Mouse (Mus musculus) granulocyte monocyte progenitor cell, adult 5-6 weeks (primary cell): ENCODE data around the gene Pdzd2. TPM values are rescaled to one million over a fixed set of nuclear protein-coding genes. Genes with fewer than 3 reads are reported as not detected.
A peak's percentile ranks its signal among the peaks of the same experiment; 100 is the strongest.

Experiments used
- ATAC-seq: replicated peaks from 2 replicates; pipeline ENCODE4 v1.8.0; 2016; ENCODE audit warnings: mild to moderate bottlenecking, moderate TSS enrichment, inconsistent platforms; ENCODE audit not compliant: poor library complexity, severe bottlenecking
- total RNA-seq, 2 experiments: library from RNA; stranded (forward) in 1 of 2; stranded (reverse) in 1 of 2; fragments of 200-712, 200-1000 nt in 1 of 2; fragments of >200 nt in 1 of 2; fragmentation: Nextera tagmentation in 1 of 2; gene quantifications; 2 replicates each; pipeline ENCODE4 v1.2.3; 2014 to 2017

The Pdzd2 gene
- total RNA-seq, 2 experiments from 2014 or later = 0.13 to 0.15 TPM

- ATAC-seq = no peak
These were observed 4.5 kb downstream of the Pdzd2 start for GRCm38 (mm10) chr15:12735208-12735607.

DNA sequence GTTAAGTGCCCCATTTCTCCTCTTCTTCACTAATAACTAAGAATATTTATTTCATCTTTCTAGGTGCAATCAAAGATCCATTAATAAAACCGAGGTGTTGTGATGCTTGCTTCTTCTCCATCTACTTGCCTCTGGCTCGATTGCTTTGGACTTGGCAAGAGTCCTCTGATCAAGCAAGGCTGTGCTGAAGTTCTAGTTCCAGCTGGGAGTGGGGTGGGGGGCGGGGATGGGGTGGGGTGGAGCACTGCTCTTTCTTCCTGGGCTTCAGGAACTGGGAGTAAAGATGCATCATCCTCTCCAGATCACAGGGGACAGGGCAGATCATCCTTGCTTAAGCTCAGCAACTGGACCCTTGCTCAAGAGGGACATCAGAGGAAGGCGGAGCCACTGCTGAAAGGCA is 5.5 kb downstream of the Pdzd2 start:
- no peak for ATAC-seq

- ATAC-seq = no peak
These were observed 7.1 kb downstream of the Pdzd2 start for GRCm38 (mm10) chr15:12732613-12733012.

DNA sequence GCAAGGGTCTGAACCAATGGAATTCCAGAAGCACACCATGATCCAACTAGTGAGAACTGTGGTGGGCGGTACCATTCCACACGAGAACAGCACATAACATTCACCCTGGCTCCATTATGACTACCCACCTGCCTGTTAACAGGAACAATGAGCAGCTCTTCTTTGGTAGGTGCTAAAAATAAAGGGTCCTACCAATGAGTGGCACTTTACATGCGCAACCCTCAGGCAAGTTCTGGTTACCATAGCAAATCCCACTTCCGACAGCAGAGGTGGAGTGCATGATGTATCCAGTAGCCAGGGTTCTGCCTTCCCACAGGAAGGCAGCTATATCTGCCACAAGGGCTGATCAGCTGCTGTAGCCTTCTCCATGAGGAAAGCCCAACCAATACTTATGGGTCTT is 11.3 kb downstream of the Pdzd2 start:
- ATAC-seq = no peak

DNA sequence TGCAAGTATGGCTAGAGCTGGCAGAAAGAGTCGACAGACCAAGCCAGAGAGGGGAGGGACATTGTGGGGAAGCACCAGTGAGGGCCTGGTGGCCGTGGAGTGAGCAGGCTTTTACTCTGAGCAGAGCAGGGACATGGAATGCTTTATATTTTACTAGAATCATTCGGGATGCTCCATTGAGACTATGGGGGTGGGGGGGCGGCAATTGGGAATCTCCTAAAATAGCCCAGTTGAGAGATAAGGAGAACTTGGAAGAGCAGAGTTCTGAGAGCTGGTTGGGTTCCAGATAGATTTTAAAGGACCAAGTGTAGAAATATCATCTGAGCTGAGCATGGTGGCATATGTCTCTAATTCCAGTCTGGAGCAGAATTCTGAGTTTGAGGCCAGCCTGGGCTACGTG is 14.5 kb downstream of the Pdzd2 start:
- no peak for ATAC-seq

GRCm38 (mm10) chr15:12721684-12722500 is 17.8 kb downstream of the Pdzd2 start:
- no peak for ATAC-seq

DNA sequence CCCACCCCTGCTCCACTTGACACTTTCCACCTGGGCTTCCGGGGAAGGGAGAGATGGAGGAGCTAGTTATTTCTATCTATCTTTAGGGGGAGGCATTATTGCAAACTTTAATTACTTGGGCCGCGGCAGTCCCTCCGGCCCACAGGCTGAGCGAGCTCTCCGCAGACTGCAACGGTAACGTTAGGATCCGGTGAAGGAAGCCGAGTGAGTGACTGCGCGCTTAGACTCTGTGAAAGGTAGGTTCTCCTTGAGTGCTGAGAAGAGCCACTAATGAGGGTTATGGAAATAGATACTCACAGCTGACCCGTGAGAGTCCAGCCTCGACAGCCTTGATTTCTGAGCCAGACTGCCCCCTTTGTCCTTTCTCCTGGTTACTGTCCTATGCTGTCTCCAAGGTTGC is 20.9 kb downstream of the Pdzd2 start:
- ATAC-seq = no peak

GRCm38 (mm10) chr15:12717410-12717809 is 22.3 kb downstream of the Pdzd2 start:
- no peak for ATAC-seq

DNA sequence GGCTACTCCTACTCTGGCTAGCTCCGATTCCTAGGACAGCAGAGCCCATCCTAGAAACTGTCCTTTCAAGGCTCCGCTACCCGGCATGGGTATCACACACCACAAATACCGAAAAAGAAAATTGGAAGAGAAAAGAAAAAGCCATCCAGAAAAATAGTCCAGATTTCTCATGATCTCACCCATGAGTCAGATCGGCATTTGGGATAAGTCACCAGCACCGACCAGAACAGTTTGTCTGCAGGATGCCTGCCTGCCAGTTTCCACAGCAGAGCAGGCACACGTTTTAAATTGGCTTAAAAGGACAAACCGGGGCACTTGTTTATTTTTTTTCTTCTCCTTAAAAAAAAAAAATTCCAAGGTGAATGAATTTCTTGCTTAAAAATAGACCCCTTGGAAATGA is 22.8 kb downstream of the Pdzd2 start:
- ATAC-seq = no peak

- ATAC-seq = no peak
These were observed 25.4 kb downstream of the Pdzd2 start for GRCm38 (mm10) chr15:12714322-12714721.

GRCm38 (mm10) chr15:12713216-12713615 is 26.5 kb downstream of the Pdzd2 start:
- ATAC-seq = no peak

DNA sequence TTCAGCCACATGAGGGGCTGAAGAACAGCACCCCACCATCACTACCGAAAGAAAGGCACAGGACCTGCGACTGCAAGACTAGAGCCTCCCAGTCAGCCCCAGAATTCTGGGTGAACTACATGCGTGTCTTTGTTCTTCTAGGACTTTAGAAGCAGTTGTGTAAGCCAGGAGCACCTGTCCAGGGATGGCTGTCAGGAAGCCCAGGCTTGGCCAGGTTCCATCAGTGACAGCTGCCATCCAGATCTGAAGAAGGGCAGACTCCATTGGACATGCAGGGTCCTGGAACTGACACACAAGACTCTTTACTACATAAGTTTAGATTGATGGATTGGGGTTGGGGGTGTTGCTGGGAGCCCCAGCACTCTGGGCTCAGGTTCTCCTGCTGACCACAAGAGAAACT is 29.7 kb downstream of the Pdzd2 start:
- no peak for ATAC-seq

DNA sequence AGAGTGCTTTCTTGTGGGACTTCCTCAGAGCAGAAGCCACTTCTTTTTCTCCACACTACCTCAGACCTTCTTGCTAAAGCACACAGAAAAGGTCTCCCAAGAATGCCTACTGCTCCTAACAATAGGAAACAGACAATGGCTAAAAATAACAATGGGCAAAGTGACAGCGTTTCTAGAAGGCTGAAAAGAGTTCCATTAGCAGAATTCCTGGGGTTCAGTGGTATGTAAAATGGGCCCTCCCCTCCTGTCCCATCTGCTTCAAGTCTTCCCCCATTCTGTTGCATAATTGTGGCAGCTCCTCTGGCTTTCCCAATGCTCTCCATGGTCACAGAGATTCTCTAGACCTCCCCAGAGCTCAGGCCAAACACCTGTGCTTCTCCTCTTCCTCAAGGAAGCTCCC is 31.4 kb downstream of the Pdzd2 start:
- no peak for ATAC-seq

DNA sequence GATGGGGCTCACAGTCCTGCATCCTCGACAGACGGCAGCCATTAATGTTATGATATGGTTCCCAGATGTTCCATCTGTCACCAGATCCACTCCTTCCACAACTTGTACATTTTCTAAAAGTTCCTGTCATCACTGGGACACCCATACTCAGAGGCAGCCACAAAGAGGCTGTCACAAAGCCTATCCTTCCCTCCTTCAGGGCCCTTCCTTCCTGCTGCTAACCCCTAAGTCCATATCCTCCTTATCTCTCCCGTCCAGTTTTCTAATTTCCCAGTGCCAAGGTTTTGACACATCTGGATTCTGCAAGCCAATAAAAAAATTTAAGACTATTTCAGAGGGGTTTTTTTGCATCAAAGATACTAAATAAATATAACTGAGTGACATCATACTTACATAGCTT is 32.8 kb downstream of the Pdzd2 start:
- ATAC-seq = no peak

- no peak for ATAC-seq
These were observed 39.4 kb downstream of the Pdzd2 start for GRCm38 (mm10) chr15:12700367-12700766.

GRCm38 (mm10) chr15:12697741-12698140 is 42.0 kb downstream of the Pdzd2 start:
- ATAC-seq = no peak

GRCm38 (mm10) chr15:12696889-12697288 is 42.8 kb downstream of the Pdzd2 start:
- ATAC-seq = no peak

DNA sequence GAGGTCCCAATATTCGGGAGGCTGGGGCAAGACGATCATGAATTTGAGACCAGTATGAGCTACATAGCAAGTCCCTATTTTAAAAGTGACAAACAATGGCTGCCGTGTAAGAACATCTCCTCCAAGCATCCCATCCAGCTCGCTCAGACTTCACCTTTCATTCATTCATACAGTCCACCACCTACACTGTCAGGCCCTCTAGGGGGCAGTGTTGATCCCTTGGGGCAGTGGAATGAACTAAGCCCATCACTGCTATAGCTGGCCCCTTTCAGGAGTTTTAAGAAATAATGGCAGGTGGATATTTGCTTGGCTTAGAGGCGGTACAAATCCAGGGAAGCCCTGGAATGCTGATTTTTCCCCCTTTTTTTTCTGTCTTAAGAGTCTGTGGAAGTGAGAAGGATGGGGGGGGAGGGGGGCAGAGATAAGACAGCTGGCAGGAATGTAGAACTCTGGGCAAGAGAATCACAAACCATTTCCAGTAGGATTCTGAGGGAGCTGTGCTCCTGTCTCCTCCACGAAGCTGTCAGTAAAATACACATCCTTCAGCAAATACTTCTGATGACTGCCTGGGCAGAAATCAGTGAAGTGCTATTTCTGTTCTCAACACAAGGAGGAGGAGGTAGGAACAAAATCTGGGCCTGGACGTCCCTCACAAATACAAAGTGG is 49.9 kb downstream of the Pdzd2 start:
- ATAC-seq = no peak

DNA sequence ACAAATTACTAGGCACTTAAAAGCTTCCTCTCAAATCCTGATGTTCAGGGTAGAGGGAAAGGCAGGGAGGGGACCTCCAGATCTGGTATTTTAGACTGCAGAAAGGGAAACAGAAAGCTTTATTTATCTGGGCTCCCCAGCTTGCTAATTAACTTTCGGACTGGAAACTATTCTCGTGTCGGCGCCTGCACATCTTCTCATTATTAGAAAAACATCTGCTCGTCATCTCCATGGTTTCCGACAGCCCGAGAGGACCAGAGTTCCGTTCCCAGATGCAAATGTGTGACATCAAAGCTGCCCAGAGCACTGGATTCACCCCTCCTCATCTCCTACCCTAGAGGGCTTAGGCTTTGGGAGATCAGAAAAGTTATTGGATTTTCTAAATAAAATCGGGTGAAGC is 57.2 kb downstream of the Pdzd2 start:
- no peak for ATAC-seq

DNA sequence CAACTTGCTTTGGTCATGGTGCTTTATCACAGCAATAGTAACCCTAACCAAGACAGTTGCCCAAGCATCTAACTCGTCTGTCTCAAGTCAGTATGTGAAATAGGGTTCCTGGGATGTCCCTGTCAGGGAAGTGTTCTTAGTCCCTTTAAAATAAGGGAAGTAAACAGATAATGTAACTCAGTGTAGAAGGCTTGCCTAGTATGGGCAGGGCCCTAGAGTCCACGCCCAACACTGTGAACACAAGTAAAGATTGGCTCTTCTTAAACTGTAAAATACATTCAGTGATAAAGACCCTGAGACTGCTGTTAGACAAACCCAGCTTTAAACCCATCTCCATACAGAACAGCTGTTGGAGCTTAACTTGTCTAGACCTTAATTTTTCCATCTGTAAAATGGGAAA is 57.8 kb downstream of the Pdzd2 start:
- ATAC-seq = peak; percentile 30

DNA sequence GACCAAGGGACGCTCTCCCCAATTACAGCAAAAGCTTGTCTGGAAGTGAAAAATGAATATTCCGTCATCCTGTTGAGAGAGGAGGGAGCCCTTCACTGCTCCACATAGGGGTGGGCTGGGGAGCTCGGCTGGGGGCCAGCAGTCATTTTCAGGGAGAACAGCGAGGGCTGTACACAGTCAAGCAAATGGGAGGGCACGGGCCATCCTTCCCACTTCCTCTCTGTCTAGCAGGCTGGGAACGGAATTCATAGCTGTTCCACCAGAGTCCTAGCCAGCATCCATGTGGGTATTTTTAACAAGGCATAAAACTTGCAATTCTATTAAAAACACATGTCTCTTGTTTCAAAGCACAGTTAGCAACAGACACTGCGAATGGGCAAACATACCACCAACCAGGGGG is 59.0 kb downstream of the Pdzd2 start:
- ATAC-seq = no peak

- ATAC-seq = no peak
These were observed 59.7 kb downstream of the Pdzd2 start for GRCm38 (mm10) chr15:12679996-12680395.
